Mouse (Mus musculus): Measurements from ENCODE around the gene Sema5b.

DNA sequence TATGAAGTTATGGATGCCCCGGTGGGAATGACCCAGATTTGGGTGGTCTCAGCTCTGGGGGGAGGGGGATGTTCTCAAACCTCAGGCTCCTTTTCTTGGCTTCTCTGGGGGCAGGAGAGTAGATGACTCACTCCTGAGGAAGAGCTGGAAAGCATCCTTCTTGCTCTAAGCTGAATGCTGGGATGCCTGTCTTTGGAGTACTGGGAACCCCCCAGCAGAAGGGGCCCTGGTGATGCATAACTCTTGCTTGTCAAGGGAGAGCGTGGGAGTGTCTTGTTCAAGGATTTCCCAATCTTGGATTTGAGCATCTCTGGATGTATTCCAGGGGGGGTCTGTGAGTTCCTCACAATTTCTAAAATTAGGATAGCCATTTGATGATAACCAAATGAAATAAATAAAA is 82.1 kb downstream of the Sema5b start:
- TF ChIP-seq CTCF (IDR thresholded peaks at IDR 0.05; ENCODE audit: control insufficient read depth, insufficient read depth, low read length) (no peak), POLR2A (IDR thresholded peaks at IDR 0.05; ENCODE audit: borderline replicate concordance, control insufficient read depth, low read depth, low read length) (no peak)
